Mouse (Mus musculus) spleen, adult 2 months (tissue): ENCODE data around the gene Zcchc14.

Source experiments
- CTCF ChIP-seq: fragments of 200-500 bp; IDR thresholded peaks from 2 replicates; pipeline ENCODE4 v1.5.1; 2011; ENCODE audit warnings: mild to moderate bottlenecking, inconsistent platforms; ENCODE audit not compliant: insufficient read depth, insufficient read length, insufficient replicate concordance; ENCODE audit errors: extremely low read depth
- POLR2A ChIP-seq: fragments of 200-500 bp; IDR thresholded peaks from 2 replicates; pipeline ENCODE4 v1.6.1; 2011; ENCODE audit warnings: low read depth, low read length, inconsistent platforms

GRCm38 (mm10) chr8:121665329-121665728 lies 12.6 kb upstream of the Zcchc14 start:
- no peak for TF ChIP-seq CTCF
- TF ChIP-seq POLR2A: no peak
